Mouse (Mus musculus): ENCODE data around the gene Cdk2ap2. TPM values are rescaled to one million over a fixed set of nuclear protein-coding genes. Genes with fewer than 3 reads are reported as not detected.

Cdk2ap2 gene
- polyA plus RNA-seq, 1 experiment from 2014 or later: 86.6 TPM

DNA sequence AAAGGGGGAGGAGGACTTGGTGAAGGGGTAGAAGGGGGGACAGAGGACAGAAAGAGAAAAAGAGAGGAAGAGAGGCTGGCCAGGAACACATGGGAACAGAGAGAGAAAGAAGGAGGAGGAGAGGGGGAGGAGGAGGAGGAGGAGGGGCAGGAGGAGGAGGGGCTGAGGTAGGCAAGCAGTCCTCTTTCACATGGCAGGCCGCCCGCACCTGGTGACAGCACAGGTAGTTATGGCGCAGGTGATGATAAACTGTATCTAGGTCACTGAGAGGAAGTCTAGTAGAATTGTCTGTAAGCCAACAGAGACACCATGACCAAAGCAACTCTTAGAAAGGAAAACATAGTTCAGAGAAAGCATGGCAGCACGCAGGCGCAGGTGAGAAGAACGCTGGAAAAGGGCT lies 25.6 kb upstream of the Cdk2ap2 start:
- Histone ChIP-seq H3K4me1 (peaks cover 7% of the 10 kb centered on the region; the same call in 1 of the 2 replicates), H3K27me3 (ENCODE audit: poor library complexity, severe bottlenecking) (no peaks in the 10 kb centered on the region), H3K27ac (no peak overlapping the region), H3K9me3 (no peaks in the 10 kb centered on the region), H3K36me3 (replicated peaks) (no peaks in the 10 kb centered on the region), H3K4me3 (no peak overlapping the region)
- no peak for DNase-seq (ENCODE audit: extremely low spot score, low spot score)
- WGBS: 92% methylated on average over 6 of the region's 6 CpGs

DNA sequence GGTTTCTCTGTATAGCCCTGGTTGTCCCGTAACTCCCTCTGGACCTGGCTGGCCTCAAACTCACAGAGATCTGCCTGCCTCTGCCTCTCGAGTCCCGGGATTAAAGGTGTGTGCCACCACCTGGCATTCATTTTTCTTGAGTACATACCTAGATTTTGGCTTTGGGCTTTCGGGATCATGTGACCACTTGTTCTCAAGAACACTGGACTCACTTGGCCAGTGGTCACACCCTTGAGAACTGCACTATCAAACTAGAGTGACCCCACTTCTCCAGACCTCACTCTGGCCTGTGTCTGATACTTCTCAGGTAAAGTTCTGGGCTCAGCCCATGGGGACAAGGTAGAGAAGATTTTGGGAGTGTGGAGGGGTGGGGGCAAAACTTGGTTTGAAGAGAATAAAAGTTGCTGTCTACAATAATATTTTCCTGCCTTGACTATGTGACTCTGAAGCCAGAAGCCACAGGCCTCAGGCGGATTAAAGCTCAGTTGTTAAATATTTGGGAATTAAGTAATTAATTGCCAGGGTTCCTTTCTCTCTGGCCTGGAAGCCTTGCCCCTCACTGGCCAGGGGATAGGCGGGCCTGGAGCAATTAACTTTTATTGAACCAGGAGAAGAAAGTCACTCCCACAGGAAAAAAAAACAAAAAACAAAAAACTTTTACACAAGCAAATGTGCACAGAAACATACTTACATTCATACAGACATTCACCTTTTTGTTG lies 24.1 kb upstream of the Cdk2ap2 start:
- Histone ChIP-seq H3K36me3 (replicated peaks) (no peaks in the 10 kb centered on the region), H3K9me3 (no peaks in the 10 kb centered on the region), H3K4me3 (no peak overlapping the region), H3K27ac (no peak overlapping the region), H3K27me3 (ENCODE audit: poor library complexity, severe bottlenecking) (no peaks in the 10 kb centered on the region), H3K4me1 (peaks cover 7% of the 10 kb centered on the region; the same call in 1 of the 2 replicates)
- 85% methylated on average over 6 of the region's 6 CpGs for WGBS
- no peak for DNase-seq (ENCODE audit: extremely low spot score, low spot score)

DNA sequence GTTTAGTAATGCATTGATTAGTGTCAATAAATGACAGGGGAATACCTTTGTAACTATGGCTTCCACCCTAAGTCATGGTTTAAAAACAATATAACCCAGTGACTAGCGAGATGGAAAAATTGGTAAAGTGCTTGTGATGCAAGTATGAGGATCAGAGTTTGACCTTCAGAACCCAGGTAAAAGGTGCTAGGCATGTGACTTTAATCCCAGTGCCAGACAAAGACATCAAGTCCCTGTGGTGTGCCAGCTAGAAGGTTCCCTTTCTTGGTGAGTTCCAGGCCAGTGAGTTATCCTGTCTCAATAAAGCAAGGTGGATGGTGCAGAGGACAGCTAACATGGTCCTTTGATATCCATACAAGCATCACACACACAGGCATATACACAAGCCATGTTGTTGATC lies 21.5 kb upstream of the Cdk2ap2 start:
- WGBS: 83% methylated on average over 1 of the region's 1 CpGs
- Histone ChIP-seq H3K4me1 (peaks cover 4% of the 10 kb centered on the region; the same call in 1 of the 2 replicates), H3K36me3 (replicated peaks) (no peaks in the 10 kb centered on the region), H3K27ac (no peak overlapping the region), H3K27me3 (ENCODE audit: poor library complexity, severe bottlenecking) (no peaks in the 10 kb centered on the region), H3K9me3 (no peaks in the 10 kb centered on the region), H3K4me3 (no peak overlapping the region)
- DNase-seq (ENCODE audit: extremely low spot score, low spot score): no peak

DNA sequence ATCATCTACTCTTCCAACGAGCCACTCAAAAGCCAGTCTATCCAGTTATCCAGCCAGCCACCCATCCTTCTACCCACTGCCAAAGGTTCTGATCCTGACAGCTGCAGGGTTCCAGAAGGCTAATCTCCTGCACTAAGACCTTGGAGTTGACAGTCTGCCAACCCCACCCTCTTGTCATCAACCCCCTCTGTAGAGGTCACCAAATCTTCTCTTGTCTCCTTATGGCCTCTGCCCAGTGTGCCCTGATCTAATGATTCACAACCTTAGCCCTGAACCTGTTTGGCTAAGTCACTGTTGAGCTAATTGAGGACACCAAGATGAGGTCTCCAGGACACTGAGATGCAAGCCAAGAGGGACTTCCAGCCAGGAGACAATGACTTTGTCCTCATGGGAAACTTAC lies 17.4 kb upstream of the Cdk2ap2 start:
- DNase-seq (ENCODE audit: extremely low spot score, low spot score): no peak
- H3K36me3 ChIP-seq (replicated peaks): no peaks in the 10 kb centered on the region
- H3K4me3 ChIP-seq: no peak overlapping the region
- peaks cover 6% of the 10 kb centered on the region; the same call in 1 of the 2 replicates for H3K4me1 ChIP-seq
- peaks cover 21% of the 10 kb centered on the region for H3K27me3 ChIP-seq (ENCODE audit: poor library complexity, severe bottlenecking)
- no peaks in the 10 kb centered on the region for H3K9me3 ChIP-seq
- H3K27ac ChIP-seq: no peak overlapping the region
- 89% methylated on average over 1 of the region's 1 CpGs for WGBS

DNA sequence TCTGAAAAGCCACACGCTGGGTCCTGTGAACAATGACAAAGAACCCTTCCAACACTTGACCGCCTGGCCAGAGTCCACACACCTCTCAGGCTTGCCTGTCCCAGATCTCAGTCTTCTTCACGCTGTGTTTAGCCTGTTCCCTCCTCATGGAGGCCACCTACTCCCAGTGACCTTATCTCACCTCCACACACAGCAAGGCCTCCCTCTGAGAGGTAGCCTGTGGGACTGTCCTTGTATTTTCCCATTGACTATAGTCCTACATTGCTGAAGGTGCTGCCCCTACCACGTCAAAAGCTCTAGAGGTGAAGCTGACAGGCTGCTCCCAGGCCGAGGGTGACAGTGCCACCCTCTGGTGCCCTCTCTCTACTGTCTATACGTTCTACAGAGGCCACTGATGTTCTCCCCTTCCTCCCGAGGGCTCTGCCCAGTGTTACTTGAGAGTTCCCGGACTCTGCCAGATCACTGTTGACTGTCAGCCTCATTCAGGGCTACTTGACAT lies 16.4 kb upstream of the Cdk2ap2 start:
- no peaks in the 10 kb centered on the region for H3K36me3 ChIP-seq (replicated peaks)
- no peak for DNase-seq (ENCODE audit: extremely low spot score, low spot score)
- H3K27me3 ChIP-seq (ENCODE audit: poor library complexity, severe bottlenecking): peaks cover 23% of the 10 kb centered on the region
- H3K9me3 ChIP-seq: no peaks in the 10 kb centered on the region
- no peak overlapping the region for H3K4me3 ChIP-seq
- H3K27ac ChIP-seq: no peak overlapping the region
- 72% methylated on average over 8 of the region's 8 CpGs for WGBS
- peaks cover 6% of the 10 kb centered on the region; the same call in 1 of the 2 replicates for H3K4me1 ChIP-seq

DNA sequence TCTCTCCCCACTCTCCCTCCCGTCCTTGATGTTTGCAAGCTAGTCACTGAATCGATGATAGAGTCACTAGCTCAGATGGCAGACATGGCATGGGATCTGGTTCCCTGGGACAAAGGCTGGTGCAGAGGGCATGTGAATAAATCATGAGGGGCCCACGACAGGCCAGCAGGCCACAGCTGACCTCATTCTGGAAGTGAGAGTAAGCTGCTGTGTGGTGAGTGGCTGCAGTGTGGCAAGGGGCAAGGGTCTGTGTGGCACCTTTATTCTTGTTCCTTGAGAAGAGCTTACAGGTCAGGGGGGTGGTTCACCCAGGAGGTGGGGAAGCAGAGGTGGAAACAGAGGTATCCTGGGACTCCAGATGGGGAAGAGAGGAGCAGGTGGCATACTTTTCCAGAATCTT lies 15.6 kb upstream of the Cdk2ap2 start, which contains the start of gene Cabp2:
TSS of gene Cabp2 (plus strand) at position 185 of the 400 bp plus-strand sequence.
- Histone ChIP-seq H3K27me3 (ENCODE audit: poor library complexity, severe bottlenecking) (peaks cover 23% of the 10 kb centered on the region), H3K36me3 (replicated peaks) (no peaks in the 10 kb centered on the region), H3K27ac (no peak within 1 kb of the TSS), H3K4me3 (no peak within 1 kb of the TSS), H3K4me1 (peaks cover 6% of the 10 kb centered on the region; the same call in 1 of the 2 replicates), H3K9me3 (no peaks in the 10 kb centered on the region)
- DNase-seq (ENCODE audit: extremely low spot score, low spot score): no peak
- 79% methylated on average over 3 of the region's 3 CpGs for WGBS

DNA sequence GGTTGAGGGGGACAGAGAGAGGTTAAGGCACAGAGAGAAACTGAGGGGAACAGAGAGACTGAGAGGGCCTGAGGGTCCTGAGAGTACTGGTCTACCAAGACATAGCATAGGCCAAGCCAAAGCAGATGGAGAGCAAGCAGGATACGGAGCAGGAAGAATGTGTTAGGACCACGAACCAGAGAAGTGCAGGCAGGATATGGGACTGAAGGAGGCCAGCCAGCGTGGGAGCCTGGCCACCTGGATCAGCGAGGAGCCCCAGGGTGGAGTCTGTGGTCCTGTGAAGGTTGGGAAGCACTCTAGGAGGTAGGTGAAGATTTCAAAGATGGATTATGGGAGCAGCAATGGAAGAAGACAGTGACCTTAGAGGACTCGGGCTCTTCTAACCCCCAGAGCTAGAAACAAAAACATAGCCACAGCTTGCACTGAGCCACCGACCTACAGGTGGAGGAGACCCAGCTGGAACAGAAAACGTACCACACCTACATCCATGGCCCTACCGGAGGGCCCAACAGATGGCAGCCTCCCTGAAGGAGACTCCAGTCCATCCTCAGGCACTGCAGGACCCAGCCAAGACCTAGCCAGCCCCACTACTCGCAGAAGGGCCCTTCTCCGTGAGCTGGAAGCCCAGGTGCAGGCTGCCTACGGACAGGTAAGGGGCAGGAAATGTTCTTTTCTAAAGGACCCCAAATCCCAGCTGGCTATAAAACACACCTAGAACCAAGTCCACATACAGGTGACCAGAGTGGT lies 14.6 kb upstream of the Cdk2ap2 start:
- no peaks in the 10 kb centered on the region for H3K9me3 ChIP-seq
- no peak overlapping the region for H3K27ac ChIP-seq
- 88% methylated on average over 11 of the region's 11 CpGs for WGBS
- no peaks in the 10 kb centered on the region for H3K36me3 ChIP-seq (replicated peaks)
- H3K4me3 ChIP-seq: no peak overlapping the region
- peaks cover 6% of the 10 kb centered on the region; the same call in 1 of the 2 replicates for H3K4me1 ChIP-seq
- DNase-seq (ENCODE audit: extremely low spot score, low spot score): no peak
- H3K27me3 ChIP-seq (ENCODE audit: poor library complexity, severe bottlenecking): peaks cover 23% of the 10 kb centered on the region

DNA sequence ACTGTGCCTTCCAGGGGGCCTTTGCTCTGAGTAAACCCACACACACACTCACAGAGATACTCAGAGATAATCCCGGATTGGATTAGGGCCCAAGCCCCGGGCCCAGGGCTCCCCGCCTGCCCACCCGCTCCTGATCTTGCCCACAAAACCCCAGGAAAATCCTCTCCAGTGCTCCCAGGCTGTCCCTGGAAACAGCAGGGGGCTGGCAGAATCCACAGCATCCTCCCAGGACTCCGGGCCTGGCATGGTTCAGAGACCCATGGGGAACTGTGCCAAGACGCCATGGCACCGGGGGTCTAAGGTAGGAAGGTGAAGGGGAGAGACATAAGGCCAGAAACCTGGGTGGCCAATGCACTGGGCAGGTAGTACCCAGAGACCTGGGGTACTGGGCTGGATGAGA lies 13.7 kb upstream of the Cdk2ap2 start:
- H3K4me1 ChIP-seq: peaks cover 6% of the 10 kb centered on the region; the same call in 1 of the 2 replicates
- H3K9me3 ChIP-seq: no peaks in the 10 kb centered on the region
- 67% methylated on average over 7 of the region's 7 CpGs for WGBS
- no peak overlapping the region for H3K4me3 ChIP-seq
- no peaks in the 10 kb centered on the region for H3K36me3 ChIP-seq (replicated peaks)
- peaks cover 23% of the 10 kb centered on the region for H3K27me3 ChIP-seq (ENCODE audit: poor library complexity, severe bottlenecking)
- H3K27ac ChIP-seq: no peak overlapping the region
- no peak for DNase-seq (ENCODE audit: extremely low spot score, low spot score)

DNA sequence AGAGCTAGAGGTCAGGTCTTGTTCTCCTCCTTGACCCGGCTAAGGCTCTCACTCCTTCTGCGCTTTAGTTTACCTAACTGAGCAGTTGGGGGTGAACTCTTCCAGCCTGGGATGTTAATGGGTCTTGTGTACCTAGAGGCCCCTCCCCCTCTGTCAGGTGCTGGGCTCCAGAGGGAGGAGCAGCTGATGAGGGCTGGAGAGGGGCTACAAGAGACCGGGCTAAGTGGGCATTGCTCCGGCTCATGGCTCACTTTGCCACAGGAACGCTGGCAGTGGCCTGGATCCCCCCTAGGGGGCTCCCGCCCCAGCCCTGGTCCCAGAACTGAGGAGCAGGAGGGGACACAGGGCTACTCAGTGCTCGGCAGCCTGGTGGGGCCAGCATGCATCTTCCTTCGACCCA lies 13.2 kb upstream of the Cdk2ap2 start:
- Histone ChIP-seq H3K36me3 (replicated peaks) (no peaks in the 10 kb centered on the region), H3K9me3 (no peaks in the 10 kb centered on the region), H3K4me3 (no peak overlapping the region), H3K27ac (no peak overlapping the region), H3K4me1 (peaks cover 6% of the 10 kb centered on the region; the same call in 1 of the 2 replicates), H3K27me3 (ENCODE audit: poor library complexity, severe bottlenecking) (peaks cover 23% of the 10 kb centered on the region)
- no peak for DNase-seq (ENCODE audit: extremely low spot score, low spot score)
- 34% methylated on average over 8 of the region's 8 CpGs for WGBS

DNA sequence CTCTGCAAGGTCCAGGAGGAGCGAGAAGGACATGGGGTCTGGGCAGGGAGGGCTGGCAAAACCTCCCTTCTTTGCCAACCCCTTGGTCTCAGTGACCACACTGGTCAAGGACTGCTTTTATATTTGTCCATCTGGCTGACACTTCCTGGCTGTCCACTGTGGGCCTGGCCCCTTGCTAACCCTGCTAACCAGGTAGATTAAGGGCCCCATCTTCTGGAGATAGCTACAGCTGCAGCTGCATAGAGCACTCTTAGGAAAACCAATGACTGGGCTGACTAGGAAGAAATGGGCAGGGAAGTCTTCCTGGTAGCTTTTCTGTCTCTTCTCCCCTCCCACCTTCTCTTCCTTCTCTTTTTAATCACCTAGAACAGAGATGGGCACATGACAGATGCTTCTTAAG lies 12.0 kb upstream of the Cdk2ap2 start:
- WGBS: 67% methylated on average over 1 of the region's 1 CpGs
- Histone ChIP-seq H3K27ac (no peak overlapping the region), H3K27me3 (ENCODE audit: poor library complexity, severe bottlenecking) (peaks cover 23% of the 10 kb centered on the region), H3K36me3 (replicated peaks) (no peaks in the 10 kb centered on the region), H3K4me3 (no peak overlapping the region), H3K4me1 (peaks cover 6% of the 10 kb centered on the region; the same call in 1 of the 2 replicates), H3K9me3 (no peaks in the 10 kb centered on the region)
- no peak for DNase-seq (ENCODE audit: extremely low spot score, low spot score)

DNA sequence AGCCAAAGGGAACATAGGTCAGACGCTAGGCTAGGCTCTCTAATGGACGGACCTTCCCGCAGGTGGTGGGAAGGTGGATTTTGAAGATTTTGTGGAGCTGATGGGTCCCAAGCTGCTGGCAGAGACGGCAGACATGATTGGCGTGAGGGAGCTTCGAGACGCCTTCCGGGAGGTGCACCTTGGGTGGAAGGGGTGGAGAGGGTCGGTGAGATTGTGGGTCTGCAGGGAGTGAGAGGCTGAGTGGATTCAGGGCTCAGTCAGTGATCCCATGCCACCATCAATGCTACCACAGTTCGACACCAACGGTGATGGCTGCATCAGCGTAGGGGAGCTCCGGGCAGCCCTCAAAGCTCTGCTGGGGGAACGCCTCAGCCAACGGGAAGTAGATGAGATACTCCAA lies 10.8 kb upstream of the Cdk2ap2 start:
- no peak overlapping the region for H3K4me3 ChIP-seq
- no peaks in the 10 kb centered on the region for H3K36me3 ChIP-seq (replicated peaks)
- H3K4me1 ChIP-seq: peaks cover 6% of the 10 kb centered on the region; the same call in 1 of the 2 replicates
- no peak for DNase-seq (ENCODE audit: extremely low spot score, low spot score)
- H3K9me3 ChIP-seq: no peaks in the 10 kb centered on the region
- peaks cover 26% of the 10 kb centered on the region for H3K27me3 ChIP-seq (ENCODE audit: poor library complexity, severe bottlenecking)
- H3K27ac ChIP-seq: no peak overlapping the region
- WGBS: 96% methylated on average over 15 of the region's 15 CpGs

DNA sequence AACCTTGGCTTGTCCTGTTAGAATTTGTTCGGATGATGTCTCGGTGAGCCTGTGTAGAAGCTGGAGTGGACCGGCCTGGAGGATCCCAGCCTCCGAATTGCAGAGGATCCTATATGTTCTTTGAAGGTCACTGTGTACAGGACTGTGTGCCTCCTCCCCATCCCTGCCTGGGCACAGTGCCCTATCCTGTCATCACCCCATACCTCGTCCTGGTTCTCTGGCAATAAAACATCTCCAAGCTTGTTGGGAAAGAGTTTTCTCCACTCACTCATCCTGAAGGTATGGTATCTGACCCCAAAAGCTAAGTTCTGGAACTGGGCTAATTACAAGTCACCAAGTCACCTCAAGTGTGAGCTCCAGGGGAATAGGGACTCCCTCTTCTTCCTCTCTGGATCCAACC lies 9.9 kb upstream of the Cdk2ap2 start:
- Histone ChIP-seq H3K4me1 (peaks cover 6% of the 10 kb centered on the region; the same call in 1 of the 2 replicates), H3K9me3 (no peaks in the 10 kb centered on the region), H3K27me3 (ENCODE audit: poor library complexity, severe bottlenecking) (peaks cover 26% of the 10 kb centered on the region), H3K4me3 (no peak overlapping the region), H3K27ac (no peak overlapping the region), H3K36me3 (replicated peaks) (no peaks in the 10 kb centered on the region)
- WGBS: 93% methylated on average over 5 of the region's 5 CpGs
- DNase-seq (ENCODE audit: extremely low spot score, low spot score): no peak

DNA sequence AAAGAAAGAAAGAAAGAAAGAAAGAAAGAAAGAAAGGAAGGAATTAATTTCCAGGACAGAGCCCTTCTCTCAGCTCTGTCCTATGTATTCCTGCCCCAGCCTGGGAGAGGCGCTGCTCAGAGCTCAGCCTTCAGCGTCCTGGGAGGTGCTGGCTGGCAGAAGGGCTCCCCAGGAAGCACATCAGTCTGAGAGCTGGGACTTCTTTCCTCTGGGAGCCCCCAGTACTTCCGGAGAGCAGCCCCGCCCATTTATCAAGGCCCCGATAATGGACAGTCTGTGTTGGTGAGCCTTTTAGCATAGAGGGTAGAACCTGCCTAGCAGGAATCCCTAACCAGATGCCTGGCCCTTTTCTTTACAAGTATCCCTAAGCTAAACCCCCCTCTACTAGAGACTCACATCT lies 8.8 kb upstream of the Cdk2ap2 start:
- no peaks in the 10 kb centered on the region for H3K36me3 ChIP-seq (replicated peaks)
- WGBS: 50% methylated on average over 5 of the region's 5 CpGs
- H3K27me3 ChIP-seq (ENCODE audit: poor library complexity, severe bottlenecking): peaks cover 17% of the 10 kb centered on the region
- DNase-seq (ENCODE audit: extremely low spot score, low spot score): no peak
- H3K9me3 ChIP-seq: no peaks in the 10 kb centered on the region
- no peak overlapping the region for H3K4me3 ChIP-seq
- H3K27ac ChIP-seq: no peak overlapping the region
- peaks cover 6% of the 10 kb centered on the region; the same call in 1 of the 2 replicates for H3K4me1 ChIP-seq

Data from forebrain, embryonic 10.5 days (tissue).